Mouse (Mus musculus) lung, postnatal 4 days (tissue): ENCODE measurements around the gene Tmc4.

Experiments used
- DNase-seq, 2 experiments: peaks; one replicate each; pipeline ENCODE4 v3.0.0; 2021

Gene Tmc4

DNA sequence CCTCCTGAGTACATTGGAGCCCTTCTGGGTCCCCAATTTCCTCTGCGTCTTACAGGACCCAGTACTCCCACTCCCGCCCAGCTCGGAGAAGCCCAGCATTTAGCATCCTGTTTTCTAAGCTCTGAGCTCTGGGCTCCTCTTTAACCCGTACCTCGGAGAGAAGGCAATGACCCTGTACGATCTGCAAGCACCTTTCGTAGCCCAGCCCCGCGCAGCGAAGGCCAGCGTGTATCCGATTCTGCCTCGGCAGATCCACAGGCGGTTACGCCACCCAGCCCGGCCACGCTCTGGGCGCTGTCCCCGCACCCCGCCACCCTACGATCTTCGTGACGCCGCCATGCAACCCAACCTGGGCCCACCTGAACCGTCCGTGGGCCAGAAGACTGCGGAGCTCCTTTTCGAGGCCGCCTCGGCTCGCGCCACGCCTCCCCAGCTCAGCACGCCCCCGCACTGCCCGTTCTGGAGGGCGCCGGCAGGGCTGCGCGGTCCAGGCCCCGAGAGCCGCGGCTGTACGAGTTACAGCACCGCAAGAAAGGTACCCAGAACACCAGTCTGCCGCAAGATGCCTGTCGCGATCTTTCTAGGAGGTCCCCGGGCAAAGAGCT, 15.1 kb upstream of the Tmc4 start, which contains the start of gene Tsen34:
TSS of gene Tsen34 (plus strand) at position 482 of the 605 bp plus-strand sequence.
- DNase-seq, result no peak

DNA sequence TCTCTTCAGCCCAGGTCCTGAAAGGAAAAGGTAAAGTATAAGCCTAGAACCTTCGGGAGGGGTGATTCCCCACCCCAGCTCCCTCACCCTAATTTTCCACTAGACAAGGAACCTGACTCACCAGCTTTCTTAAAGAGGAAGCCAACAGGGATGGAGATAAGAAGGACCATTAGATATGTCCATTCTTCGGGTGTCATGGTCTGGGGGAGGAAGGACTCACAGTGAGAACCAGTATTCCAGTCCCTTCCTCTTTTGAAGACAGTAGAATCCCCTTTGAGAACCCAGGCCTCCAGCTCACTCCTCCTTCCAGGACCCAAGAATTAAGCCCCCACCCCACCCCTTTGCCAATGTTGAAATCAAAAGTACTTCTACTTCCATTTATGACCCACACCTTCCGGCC, 14.6 kb upstream of the Tmc4 start:
- DNase-seq, result no peak

DNA sequence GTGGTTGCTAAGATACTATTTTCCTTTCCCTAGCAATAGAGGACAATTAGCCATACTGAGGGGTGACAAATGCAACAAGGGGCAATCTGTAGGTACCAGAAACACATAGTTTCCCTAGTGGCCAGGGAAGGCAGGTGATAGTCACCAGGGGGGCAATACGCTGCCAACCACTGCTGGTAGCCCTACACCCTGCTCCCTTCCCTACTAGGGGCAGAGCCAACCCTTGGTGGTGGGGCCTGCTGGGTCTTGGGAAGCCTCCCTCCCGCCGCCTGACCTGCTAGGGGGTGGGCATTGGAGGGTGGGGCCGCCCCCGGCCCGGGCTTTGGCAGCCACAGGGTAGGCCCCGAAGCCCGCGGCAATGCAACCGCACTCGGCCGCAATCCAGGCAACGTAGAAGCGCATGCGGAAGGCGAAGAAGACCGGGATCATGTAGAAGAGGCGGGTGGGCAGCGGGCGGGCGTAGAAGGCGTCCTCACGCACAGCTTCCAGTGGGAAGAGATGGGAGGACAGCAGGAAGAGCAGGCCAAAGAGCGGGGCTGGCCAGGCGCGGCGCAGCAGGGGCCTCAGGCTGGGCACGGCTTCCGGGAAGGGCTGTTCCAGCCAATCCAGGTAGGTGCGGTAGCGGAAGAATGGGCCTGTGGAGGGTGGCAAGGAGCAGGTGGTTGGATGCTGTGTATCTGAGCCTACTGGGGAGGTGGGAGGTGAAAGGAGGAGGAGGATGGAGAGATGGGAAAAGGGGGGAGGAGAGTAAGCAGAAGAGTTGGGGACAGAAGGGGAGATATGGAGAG, 8.2 kb upstream of the Tmc4 start:
- DNase-seq, result no peak

DNA sequence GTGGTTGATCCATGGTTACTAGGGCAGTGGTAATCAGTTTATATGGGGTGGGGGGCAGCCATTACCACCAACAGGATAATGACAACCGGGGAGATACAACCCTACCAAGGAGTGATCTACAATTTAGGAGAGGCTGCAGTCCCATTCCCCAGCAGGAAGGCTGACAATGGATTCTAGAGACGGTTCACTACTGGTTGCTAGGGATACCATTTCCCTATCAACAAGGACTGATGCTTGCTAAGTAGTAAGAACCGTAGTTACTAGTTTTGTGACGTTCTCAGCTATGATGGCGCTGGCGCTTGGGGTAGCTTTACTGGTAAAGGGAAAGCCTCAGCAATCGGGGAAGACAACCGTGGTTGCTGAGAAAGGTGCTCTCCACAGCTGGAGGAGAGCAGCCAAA, 7.3 kb upstream of the Tmc4 start:
- no peak for DNase-seq

DNA sequence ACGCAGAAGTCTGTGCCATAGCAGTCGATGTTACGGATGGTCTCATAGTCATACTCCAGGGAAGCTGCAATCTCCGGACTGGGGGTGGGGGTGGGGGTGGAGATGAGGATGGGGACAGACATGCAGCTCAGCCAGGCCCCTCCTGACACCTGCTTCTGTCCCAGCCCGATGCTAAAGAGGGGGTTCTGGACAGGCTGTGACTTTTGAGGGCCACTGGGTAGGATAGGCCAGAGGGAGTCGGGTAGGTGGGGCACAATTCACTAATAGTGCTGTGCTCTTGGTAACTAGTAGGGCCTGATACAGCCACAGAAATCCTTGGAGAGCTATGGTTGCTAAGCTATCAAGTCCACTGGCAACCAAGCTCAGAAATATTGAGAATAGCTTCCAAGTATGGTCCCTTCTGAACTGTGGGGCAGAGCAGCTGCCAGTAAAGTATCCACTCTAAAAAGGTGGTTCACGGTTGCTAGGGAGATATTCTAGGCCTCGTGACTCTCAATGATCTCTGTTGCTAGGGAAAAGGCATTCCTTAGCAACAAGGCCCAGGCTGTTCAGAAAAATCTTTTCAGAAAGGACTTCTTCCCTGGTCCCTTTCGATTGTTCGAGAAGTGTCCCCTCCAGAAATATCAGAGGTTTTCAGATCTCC, 6.7 kb upstream of the Tmc4 start:
- DNase-seq, result no peak

DNA sequence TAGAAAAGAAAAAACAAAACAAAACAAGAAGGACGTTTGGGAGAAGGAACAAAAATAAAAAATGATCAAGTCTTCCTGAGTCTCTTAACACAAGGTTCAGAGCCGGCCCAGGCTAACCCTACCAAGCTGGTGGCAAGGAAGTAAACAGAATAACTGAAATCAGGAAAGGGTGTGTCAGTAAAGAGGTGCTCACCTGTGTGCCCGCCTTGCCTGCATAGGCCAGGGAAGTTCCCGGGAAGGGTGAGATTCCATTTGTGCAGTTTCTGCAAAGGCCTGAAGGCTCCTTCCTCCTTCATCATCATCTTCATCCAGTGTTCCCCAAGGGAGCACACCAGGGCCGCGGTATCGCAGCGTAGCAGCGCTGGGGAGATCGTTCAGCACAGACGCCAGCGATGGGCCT, 982 bp downstream of the Tmc4 start:
- no peak for DNase-seq

DNA sequence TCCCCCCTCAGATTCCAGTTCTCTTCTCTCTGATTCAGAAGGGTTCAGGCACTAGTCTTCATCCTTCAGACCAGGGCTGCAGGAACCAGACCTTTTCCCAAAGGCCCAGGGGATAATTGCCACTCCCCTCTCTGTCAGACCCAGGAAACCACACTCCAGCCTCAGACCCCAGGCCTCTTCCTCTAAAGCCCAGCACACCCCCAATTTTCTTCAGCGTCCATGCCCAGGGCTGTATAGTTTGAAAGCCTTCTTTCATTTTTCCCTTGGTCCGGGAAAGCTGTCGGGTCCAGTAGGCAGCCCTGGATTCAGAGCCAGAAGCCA, 2.2 kb downstream of the Tmc4 start:
- DNase-seq, result no peak

DNA sequence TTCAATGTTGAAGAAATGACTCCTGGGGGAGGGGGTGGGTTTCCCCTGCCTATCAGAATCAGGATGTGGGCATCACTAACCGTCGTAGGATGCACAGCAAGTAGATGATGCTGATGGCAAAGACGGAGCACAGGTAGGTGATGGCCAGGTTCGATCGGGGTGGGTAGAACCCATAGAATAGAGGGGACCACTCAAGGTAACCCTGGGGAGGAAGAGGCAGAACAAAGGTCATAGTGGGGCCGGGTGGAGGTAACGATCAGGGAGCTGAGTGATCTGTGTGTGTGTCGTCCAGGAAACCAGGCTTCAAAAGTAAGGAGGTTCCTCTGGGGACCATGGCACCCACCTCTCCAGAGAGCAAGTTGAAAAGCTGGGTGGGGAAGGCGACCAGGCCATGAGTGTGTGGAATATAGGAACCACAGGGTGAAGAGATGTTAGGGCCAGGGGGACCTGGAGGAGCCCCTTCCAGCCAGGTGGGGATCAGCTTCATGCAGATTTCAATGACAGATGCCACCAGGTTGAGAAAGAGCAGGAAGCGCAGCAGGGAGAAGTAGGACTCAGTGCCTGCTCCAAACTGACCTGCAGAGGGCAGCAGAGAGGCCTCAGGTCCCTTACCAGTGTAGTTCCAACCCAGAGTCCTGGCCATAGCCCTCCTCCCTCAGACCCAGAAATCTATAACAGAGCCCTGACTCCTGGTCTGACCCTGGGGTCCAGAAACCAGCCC, 2.7 kb downstream of the Tmc4 start:
- peak; percentile 80 to 87 for DNase-seq

DNA sequence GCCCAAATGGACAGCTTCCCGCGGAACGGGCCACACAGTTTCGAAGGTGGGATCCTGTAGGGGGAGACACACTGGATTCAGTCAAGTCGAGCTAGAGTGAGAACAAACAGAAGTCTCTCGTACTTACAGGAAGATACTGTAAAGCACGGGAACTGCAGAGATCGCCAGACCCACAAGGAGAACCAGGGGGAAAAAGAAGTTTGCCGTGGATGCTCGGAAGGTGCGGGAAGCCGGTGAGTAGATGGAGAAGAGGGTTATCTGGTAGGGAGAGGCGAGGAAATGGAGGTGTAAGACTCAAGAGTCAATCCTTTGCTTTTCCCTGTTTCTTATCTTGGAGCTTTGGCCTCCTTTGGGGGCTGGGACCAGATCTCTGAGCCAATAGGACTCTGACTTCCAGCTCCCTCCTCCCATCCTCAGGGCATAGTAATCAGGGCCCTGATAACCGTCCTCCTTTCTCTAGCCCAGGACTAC, 10.4 kb downstream of the Tmc4 start:
- peak in 1 of 2 experiments; percentile 34 for DNase-seq

DNA sequence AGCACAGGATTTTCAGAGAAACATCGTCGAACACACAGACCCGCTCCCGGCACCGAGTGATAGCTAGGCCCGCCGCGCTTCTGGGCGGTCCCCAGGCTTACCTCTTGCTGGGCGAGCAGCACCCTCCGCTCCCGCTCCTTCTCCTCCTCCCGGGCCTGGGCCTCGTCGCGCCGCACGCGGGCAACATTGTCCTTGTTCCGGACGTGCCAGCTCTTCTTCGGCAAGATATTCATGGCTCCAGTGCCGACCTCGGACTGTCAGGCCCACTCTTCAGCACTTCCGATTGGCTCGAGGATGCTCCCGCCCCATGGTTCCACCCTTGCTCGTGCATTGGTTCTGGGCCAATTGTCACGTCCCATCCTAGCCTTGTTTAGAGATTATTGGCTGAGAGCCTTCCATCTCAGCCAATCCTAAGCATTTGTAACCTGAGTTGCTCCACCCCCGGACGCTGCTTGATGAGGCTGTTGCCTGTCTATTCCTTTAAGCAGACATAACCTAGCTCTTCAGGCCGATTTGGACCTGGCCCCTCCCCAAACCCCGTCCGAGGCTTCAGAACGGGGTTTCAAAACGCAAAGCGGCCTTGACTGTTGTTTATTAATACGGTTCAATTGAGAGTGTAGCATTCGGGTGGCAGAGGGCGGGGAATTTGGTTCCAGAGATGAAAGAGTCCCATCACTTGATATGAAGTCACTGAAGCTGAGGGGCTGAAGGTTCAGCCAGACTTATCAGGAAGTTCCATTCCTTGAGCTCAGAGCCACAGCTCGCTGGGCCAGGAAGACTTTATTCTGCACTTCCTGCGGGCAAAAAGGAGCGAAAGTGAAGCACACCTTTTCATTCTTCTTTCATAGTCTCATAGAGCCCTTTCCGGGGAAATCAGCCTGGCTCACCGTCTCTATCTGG, 11.9 kb downstream of the Tmc4 start, which contains the start of gene Leng1:
TSS of gene Leng1 (minus strand) at position 626 of the 900 bp plus-strand sequence.
- DNase-seq, result peak; percentile 97

DNA sequence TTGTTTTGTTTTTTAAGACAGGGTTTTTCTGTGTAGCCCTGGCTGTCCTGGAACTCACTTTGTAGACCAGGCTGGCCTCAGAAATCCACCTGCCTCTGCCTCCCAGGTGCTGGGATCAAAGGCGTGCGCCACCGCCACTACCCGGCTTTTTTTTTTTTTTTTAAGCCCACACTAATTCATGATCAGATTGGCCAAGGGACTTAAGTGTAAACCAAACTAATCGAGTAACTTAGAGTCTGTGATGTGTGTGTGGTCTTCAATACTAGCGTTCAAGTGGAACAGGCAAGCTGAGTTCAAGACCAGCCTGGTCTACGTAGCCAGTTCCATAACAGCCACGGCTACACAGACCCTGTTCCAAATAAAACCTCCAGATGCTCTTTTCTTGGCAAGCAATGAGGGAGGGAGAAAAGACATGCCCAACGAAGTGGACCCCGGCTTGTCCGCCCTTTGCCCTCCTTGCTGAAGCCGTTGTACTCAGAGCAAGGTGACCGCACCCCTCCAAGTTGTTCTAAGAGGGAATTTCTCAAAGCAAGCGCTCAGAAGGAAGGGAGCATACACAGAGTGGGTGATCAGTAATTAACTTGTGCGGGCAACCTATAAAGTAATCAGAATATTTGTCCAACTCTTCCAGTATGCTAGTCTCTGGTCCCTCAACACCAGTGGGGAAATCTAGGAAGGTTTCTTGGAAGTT, 12.7 kb downstream of the Tmc4 start:
- DNase-seq, result peak in 1 of 2 experiments; percentile 33

DNA sequence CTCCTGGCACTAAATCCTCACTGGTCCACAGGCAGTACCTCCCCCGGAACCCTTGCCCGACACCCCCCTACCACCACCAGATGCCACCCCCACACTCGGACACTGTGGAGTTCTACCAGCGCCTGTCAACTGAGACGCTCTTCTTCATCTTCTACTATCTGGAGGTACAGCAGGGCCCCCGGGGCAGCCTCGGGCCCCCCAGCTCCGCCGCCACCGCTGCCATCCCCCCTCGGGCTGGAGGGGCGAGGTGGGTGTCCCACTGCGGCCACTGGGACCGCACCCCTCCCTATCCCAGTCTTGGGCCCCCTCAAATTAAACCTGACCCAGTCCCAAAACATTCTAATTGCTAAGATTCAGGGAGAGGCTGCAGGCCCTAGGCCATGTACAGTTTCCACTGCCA, 18.8 kb downstream of the Tmc4 start:
- DNase-seq, result no peak

DNA sequence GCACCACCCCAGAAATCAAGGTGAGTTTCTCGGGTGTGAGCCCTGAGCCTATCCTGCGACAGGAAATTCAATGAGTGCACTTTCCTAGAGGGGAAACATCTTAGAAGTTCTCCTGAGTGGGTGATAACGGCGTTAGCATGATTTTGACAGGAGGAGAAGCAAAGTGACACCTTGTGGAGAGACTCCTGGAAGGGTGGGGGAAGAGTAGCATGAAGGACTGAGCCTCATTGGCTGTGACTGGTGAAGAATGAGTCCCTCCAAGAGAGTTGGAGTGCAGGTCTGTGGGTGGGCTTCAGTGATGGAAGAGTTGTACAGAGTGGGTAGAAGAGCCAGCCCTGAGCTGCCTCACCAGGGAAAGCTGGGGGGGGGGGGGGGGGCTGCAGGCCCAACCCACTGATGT, 20.4 kb downstream of the Tmc4 start:
- no peak for DNase-seq

DNA sequence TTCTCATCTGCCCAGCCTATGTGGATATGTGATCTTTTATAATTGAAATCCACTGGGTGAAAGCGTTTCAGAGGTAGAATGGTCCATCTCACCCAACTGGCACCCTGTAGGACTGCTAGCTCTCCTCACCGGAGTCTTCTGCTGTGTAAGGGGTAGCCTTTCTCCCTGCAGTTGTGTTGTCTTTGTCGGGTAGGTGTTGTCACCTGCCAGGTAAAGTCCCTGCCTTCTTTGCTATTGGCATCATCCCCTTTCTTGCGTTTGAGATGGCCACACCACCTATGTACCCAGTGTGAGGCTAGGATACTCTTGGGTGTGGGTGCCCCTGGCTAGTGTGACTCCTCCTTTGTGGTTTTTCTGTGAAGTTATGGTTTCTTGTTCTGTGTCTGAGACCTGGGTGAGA, 30.7 kb downstream of the Tmc4 start:
- DNase-seq, result no peak

DNA sequence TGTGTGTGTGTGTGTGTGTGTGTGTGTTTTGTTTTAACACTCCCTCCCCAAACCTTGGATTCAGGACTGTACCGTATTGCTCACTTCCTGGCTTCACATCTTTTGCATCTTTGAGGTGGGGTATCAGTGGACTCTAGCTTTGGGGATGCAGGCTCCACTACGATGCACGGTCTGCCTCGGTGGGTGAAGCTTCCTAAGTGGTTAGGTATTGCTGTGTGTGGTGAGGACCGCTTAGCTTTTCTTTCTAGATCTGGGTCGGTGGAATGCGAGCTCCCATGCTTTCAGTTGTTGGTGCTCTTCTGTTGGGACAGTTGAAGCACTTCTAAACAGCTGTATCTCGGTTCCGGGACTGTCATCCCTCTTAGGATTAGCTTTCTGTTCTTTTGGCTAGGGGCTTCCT, 31.2 kb downstream of the Tmc4 start:
- DNase-seq, result no peak

DNA sequence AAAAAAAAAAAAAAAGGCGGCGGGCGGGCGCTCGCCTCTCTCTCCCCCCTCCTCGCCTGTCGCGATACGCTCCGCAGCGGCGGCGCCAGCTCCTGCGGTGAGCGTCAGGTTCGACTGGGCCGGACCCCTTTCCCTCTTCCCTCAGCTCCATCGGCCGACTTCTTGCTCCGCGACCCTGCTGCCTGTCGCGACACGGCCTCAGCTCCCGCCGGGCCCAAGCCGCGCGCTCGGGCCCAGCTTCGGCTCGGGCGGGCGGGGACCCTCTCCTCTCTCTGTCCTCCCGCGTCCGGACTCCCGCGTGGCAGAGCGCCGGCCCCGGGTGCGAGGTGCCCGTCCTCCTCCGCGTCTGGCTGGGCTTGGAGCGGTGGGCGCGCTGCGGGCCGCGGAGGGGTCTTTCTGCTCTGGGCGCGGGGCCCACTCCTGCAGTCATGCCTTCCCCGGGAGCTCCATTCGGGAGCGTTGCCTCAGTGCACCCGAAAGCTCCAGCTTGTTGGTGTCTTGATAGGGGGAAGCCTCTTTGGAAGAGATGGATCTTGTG, 31.8 kb downstream of the Tmc4 start:
- no peak for DNase-seq

DNA sequence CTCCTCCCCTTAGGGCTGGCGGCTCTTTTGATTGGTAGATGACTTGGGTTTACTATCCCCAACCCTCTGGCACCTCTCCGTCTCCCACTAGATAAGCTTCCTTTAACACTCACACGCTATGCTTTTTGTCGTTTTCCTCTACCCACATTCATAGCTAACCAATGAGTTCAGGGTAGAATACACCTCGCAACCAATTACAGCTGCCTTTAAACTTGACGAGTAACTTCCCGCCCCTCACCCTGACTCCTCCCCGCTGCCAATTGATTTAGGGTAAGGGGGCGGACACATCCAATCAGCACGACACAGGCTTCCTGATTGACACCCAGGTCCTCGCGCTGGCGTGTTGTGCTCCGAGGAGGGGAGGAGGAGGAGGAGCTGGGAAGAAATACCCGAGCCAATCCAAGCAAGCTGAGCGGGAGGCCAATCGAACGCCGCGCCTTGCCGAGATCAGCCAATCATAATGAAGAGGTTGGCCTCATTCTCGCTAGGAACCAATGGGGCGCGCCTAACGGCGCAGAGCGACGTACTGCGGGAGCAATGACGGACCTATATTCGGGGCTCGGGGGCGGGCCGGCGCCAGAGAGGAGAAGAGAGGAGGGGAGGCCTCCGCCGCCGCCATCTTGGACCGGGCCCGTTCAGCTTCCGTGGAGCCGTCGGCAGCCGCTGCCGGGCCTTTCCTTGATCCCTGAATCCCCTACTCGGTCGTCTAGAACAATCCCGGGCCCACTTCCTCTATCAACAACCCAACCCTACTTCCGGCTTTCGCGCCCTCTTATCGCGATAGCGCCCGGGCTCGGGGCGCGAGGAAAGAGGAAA, 32.5 kb downstream of the Tmc4 start, which contains the start of gene Cnot3:
TSS of gene Cnot3 (plus strand) at position 597 of the 816 bp plus-strand sequence.
- peak; percentile 98 to 100 for DNase-seq

DNA sequence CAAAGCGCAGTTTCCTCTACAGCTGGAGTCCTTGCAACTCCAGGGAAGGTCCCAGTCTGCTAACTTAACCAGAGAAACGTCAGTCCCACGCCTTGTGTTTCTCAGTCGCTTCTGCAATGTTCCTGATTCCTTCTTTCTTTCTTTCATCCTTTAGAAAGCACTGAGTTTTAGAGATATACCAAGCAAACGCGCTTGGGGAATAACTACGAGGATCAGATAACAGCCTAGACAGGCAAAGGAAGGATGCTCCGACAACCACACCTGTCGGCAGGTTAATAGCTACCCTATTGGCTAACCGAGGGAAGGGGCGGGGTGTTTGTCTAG, 33.0 kb downstream of the Tmc4 start:
- peak in 1 of 2 experiments; percentile 15 for DNase-seq

DNA sequence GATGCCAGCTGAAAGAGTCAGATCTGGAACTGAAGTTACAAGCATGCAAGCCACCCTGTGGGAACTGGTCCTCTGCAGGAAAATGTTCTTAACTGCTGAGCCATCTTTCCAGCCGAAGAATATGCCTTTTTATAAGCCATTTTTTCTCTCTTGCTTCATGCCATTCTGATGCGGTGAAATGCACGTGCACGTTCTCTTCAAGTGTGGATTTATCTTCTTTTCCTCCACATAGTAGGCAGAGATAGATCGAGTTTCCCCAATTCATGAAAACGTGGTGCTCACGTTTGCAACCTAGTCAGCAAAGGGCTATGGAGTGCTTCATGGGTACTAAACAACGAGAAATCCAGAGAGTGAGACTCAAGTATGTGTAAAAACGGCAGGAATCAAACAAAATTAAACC, 33.5 kb downstream of the Tmc4 start:
- no peak for DNase-seq

DNA sequence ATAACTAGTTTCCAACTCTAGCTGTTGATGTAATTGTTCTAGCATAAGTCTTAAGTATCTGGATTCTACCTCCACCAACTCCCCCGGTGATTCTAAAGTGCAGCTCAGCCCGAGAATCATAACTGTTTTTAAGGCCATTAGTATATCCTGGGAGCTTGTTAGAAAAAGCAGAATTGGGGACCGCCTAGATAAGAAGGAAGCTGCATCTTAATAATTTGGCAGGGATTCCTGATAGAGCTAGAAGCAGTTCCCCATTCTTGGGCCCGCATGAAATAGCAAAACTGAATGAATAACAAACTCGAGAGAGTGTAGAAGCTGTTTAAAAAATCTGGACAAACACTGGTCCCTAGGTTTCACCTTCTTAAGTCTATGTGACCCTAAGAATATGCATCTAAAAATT, 33.9 kb downstream of the Tmc4 start:
- DNase-seq, result no peak

DNA sequence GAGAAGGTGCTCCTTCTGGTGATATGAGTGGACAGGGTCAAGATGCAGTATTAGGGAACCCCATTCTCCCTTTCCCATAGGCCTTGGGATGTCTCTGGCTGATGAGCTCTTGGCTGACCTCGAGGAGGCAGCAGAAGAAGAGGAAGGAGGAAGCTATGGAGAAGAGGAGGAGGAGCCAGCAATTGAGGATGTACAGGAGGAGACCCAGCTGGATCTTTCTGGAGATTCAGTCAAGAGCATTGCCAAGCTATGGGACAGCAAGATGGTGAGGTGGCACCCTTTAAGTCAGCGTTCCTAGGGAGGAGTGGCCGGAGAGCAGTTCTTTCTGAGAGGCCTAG, 46.9 kb downstream of the Tmc4 start:
- DNase-seq, result no peak
